Mouse (Mus musculus): Measurements from ENCODE around the gene Ppp1r13l. TPM values are rescaled to one million over a fixed set of nuclear protein-coding genes. Genes with fewer than 3 reads are reported as not detected.
A peak's percentile ranks its signal among the peaks of the same experiment; 100 is the strongest.

Gene Ppp1r13l
- polyA plus RNA-seq, 1 experiment from 2014 or later, result 3.0 TPM

MicroRNAs within 50 kb of the gene (microRNA counts, 519-probe panel; counts per million panel counts)
- 795 counts per million, percentile 5 among the panel's probes with 10 or more counts for microRNA mmu-miR-343

Small RNAs within 50 kb of the gene (microRNA-seq; reads per million reads assigned to microRNA genes)
- not detected for gene Mir343

Other genes with a start within 250 kb of the Ppp1r13l start
- 3.9 and 4.9 TPM in 2 replicates for gene Gm4969, start 241.4 kb upstream of the Ppp1r13l start, polyA plus RNA-seq (2015; fragmentation: Nextera tagmentation; extraction: Ambion mirVana)
- gene Fbxo46, start 239.9 kb upstream of the Ppp1r13l start, polyA plus RNA-seq (2015; fragmentation: Nextera tagmentation; extraction: Ambion mirVana), result 25.4 and 28.3 TPM in 2 replicates
- gene Qpctl, start 210.5 kb upstream of the Ppp1r13l start, polyA plus RNA-seq (2015; fragmentation: Nextera tagmentation; extraction: Ambion mirVana), result 17.1 and 22.4 TPM in 2 replicates
- gene Snrpd2, start 210.0 kb upstream of the Ppp1r13l start, polyA plus RNA-seq (2015; fragmentation: Nextera tagmentation; extraction: Ambion mirVana), result 116 and 118 TPM in 2 replicates
- gene Gipr, start 193.6 kb upstream of the Ppp1r13l start, polyA plus RNA-seq (2015; fragmentation: Nextera tagmentation; extraction: Ambion mirVana), result 21.8 and 32.1 TPM in 2 replicates
- gene Eml2, start 183.3 kb upstream of the Ppp1r13l start, polyA plus RNA-seq (2015; fragmentation: Nextera tagmentation; extraction: Ambion mirVana), result 8.3 and 14.4 TPM in 2 replicates
- gene Gpr4, start 147.2 kb upstream of the Ppp1r13l start, polyA plus RNA-seq (2015; fragmentation: Nextera tagmentation; extraction: Ambion mirVana), result 2.5 and 2.7 TPM in 2 replicates
- 43.5 and 43.8 TPM in 2 replicates for gene Opa3, start 131.4 kb upstream of the Ppp1r13l start, polyA plus RNA-seq (2015; fragmentation: Nextera tagmentation; extraction: Ambion mirVana)
- 38.0 and 40.3 TPM in 2 replicates for gene Vasp, start 87.9 kb upstream of the Ppp1r13l start, polyA plus RNA-seq (2015; fragmentation: Nextera tagmentation; extraction: Ambion mirVana)
- gene Ppm1n, start 79.7 kb upstream of the Ppp1r13l start, polyA plus RNA-seq (2015; fragmentation: Nextera tagmentation; extraction: Ambion mirVana), result 0.39 and 0.61 TPM in 2 replicates
- gene Rtn2, start 77.1 kb upstream of the Ppp1r13l start, polyA plus RNA-seq (2015; fragmentation: Nextera tagmentation; extraction: Ambion mirVana), result 127 and 128 TPM in 2 replicates
- 0.05 and 0.10 TPM in 2 replicates for gene Fosb, start 49.7 kb upstream of the Ppp1r13l start, polyA plus RNA-seq (2015; fragmentation: Nextera tagmentation; extraction: Ambion mirVana)
- 79.3 and 85.9 TPM in 2 replicates for gene Ercc1, start 15.0 kb upstream of the Ppp1r13l start, polyA plus RNA-seq (2015; fragmentation: Nextera tagmentation; extraction: Ambion mirVana)
- gene Cd3eap, start 266 bp upstream of the Ppp1r13l start, polyA plus RNA-seq (2015; fragmentation: Nextera tagmentation; extraction: Ambion mirVana), result 23.1 and 26.4 TPM in 2 replicates
- 25.3 and 28.5 TPM in 2 replicates for gene Ercc2, start 22.3 kb downstream of the Ppp1r13l start, polyA plus RNA-seq (2015; fragmentation: Nextera tagmentation; extraction: Ambion mirVana)
- gene Klc3, start 44.4 kb downstream of the Ppp1r13l start, polyA plus RNA-seq (2015; fragmentation: Nextera tagmentation; extraction: Ambion mirVana), result 2.2 and 2.5 TPM in 2 replicates
- gene Ckm, start 45.0 kb downstream of the Ppp1r13l start, polyA plus RNA-seq (2015; fragmentation: Nextera tagmentation; extraction: Ambion mirVana), result 0.22 and 0.66 TPM in 2 replicates
- 13.8 and 17.5 TPM in 2 replicates for gene Mark4, start 99.1 kb downstream of the Ppp1r13l start, polyA plus RNA-seq (2015; fragmentation: Nextera tagmentation; extraction: Ambion mirVana)
- 0.11 and 0.19 TPM in 2 replicates for gene Exoc3l2, start 103.6 kb downstream of the Ppp1r13l start, polyA plus RNA-seq (2015; fragmentation: Nextera tagmentation; extraction: Ambion mirVana)
- gene Bloc1s3, start 148.6 kb downstream of the Ppp1r13l start, polyA plus RNA-seq (2015; fragmentation: Nextera tagmentation; extraction: Ambion mirVana), result 3.7 and 4.9 TPM in 2 replicates
- 29.4 and 31.2 TPM in 2 replicates for gene Trappc6a, start 148.6 kb downstream of the Ppp1r13l start, polyA plus RNA-seq (2015; fragmentation: Nextera tagmentation; extraction: Ambion mirVana)
- gene Nkpd1, start 158.1 kb downstream of the Ppp1r13l start, polyA plus RNA-seq (2015; fragmentation: Nextera tagmentation; extraction: Ambion mirVana), result 0.81 and 0.90 TPM in 2 replicates
- 31.9 and 38.8 TPM in 2 replicates for gene Ppp1r37, start 203.3 kb downstream of the Ppp1r13l start, polyA plus RNA-seq (2015; fragmentation: Nextera tagmentation; extraction: Ambion mirVana)
- gene Zfp296, start 217.5 kb downstream of the Ppp1r13l start, polyA plus RNA-seq (2015; fragmentation: Nextera tagmentation; extraction: Ambion mirVana), result 0.26 TPM in 1 of 2 replicates, not detected in the other
- gene Gemin7, start 217.8 kb downstream of the Ppp1r13l start, polyA plus RNA-seq (2015; fragmentation: Nextera tagmentation; extraction: Ambion mirVana), result 120 and 124 TPM in 2 replicates
- gene Clasrp, start 244.7 kb downstream of the Ppp1r13l start, polyA plus RNA-seq (2015; fragmentation: Nextera tagmentation; extraction: Ambion mirVana), result 57.2 and 57.6 TPM in 2 replicates